In the genomic region with DNA sequence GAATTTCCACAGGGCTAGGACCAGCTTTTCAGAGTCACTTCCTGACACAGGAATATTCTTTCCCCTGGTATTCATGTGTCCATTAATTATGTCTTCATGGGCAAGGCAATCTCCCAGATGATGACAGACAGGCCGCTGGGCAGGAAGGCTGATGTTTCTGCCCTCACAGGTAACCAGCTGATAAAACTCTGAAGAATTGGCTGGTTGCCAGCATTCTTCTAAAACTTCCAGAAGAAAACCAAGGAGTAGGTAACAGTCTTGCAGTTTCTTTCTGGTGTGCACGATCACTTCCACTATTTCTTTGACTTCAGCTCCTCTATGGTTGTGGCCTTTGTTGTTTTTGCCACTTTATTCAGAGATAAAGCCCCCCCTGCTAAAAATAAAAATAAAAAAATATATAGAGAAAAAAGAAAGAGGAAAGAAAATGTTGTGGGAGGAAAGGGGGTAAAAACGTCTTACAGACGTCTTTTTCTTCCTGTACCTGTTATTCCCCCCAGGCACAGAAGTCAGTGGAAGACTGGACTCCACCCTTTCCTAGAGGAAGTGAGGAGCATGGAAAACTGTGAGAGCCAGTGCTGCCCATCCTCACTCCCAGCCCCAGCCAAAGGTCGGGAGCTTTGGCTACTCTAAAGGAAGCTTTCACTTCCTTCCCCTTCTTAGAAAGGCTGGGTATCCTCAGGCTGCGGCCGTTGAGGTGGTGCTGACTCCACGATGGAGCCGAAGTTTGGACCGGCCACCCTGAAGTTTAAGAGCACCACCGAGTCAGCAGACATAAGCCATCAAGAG, we compare ENCODE assay signal across 13 mouse cellular contexts.
A peak's percentile ranks its signal among the peaks of the same experiment; 100 is the strongest.
DNase-seq lines count a peak whose midpoint lies in the region; ATAC-seq and TF ChIP-seq lines count a peak whose summit lies in the region.
"Had no signal": no experiment of that assay in that cellular context is flagged by ENCODE, and none has a peak within 500 bp of the region (broad histone marks: within the 10 kb centered on the region; RNA-seq: fewer than 3 reads in every experiment).

No protein-coding gene starts in this region.

- H3K27me3 ChIP-seq in heart, postnatal 0 days (ENCODE audit: control insufficient read depth, insufficient read depth, low read length): no peaks in the 10 kb centered on the region
- no peaks in the 10 kb centered on the region for H3K27me3 ChIP-seq in forebrain, embryonic 13.5 days
- H3K27me3 ChIP-seq: liver, embryonic 13.5 days; midbrain, embryonic 13.5 days had no signal

- H3K4me1 ChIP-seq in heart, postnatal 0 days (ENCODE audit: control insufficient read depth, insufficient read depth): peaks cover 22% of the 10 kb centered on the region
- H3K4me1 ChIP-seq in forebrain, embryonic 13.5 days: peaks cover 21% of the 10 kb centered on the region

- TF ChIP-seq CTCF in heart, postnatal 0 days (IDR thresholded peaks at IDR 0.05; ENCODE audit: low read depth): no peak

- peak; percentile 18 for DNase-seq in adrenal gland, adult 2 months
- no peak for DNase-seq in adrenal gland, postnatal 14 days
- DNase-seq in kidney, postnatal 14 days: peak; percentile 41
- no peak for DNase-seq in kidney, adult 11 months
- peak; percentile 49 for DNase-seq in heart, postnatal 0 days (ENCODE audit: low spot score)
- no peak for DNase-seq in layer of hippocampus, adult 11-12 months (ENCODE audit: low spot score)
- DNase-seq: cerebellum, adult 11-12 months; gastrocnemius, postnatal 25 days; liver, embryonic 13.5 days had no signal

- H3K4me3 ChIP-seq in heart, postnatal 0 days (ENCODE audit: low read depth, low read length): no peak overlapping the region
- no peak overlapping the region for H3K4me3 ChIP-seq in forebrain, embryonic 13.5 days
- H3K4me3 ChIP-seq: liver, embryonic 13.5 days; midbrain, embryonic 13.5 days had no signal

- 46% methylated on average over 11 of the region's 11 CpGs for WGBS in heart, postnatal 0 days
- WGBS in forebrain, embryonic 13.5 days: 90% methylated on average over 11 of the region's 11 CpGs

- no peak for TF ChIP-seq EP300 in heart, postnatal 0 days (IDR thresholded peaks at IDR 0.05; ENCODE audit: low read depth)

- no peak overlapping the region for H3K4me2 ChIP-seq in heart, postnatal 0 days (ENCODE audit: low read depth, low read length)
- H3K4me2 ChIP-seq in forebrain, embryonic 13.5 days: no peak overlapping the region
- H3K4me2 ChIP-seq: liver, embryonic 13.5 days; midbrain, embryonic 13.5 days had no signal

- H3K9ac ChIP-seq in heart, postnatal 0 days (replicated peaks; ENCODE audit: low read depth, low read length): no peak overlapping the region
- no peak overlapping the region for H3K9ac ChIP-seq in forebrain, embryonic 13.5 days
- H3K9ac ChIP-seq: liver, embryonic 13.5 days; midbrain, embryonic 13.5 days had no signal

- no peaks in the 10 kb centered on the region for H3K9me3 ChIP-seq in heart, postnatal 0 days (replicated peaks; ENCODE audit: control insufficient read depth, low read length)
- no peaks in the 10 kb centered on the region for H3K9me3 ChIP-seq in forebrain, embryonic 13.5 days (replicated peaks)
- H3K9me3 ChIP-seq: liver, embryonic 13.5 days; midbrain, embryonic 13.5 days had no signal

- 0 out of 2 replicates have a peak, but pooled peaks have one; percentile 29 for ATAC-seq in heart, postnatal 0 days (ENCODE audit: insufficient read depth, low read depth)
- ATAC-seq in megakaryocyte progenitor cell, adult 5-6 weeks (replicated peaks; ENCODE audit: poor library complexity): peak; percentile 41
- no peak for ATAC-seq in forebrain, embryonic 13.5 days
- ATAC-seq: forebrain, embryonic 14.5 days; midbrain, embryonic 13.5 days had no signal

- H3K27ac ChIP-seq in heart, postnatal 0 days (ENCODE audit: low read depth): peak overlapping the region; percentile 81
- H3K27ac ChIP-seq in forebrain, embryonic 13.5 days: no peak overlapping the region
- H3K27ac ChIP-seq: liver, embryonic 13.5 days; midbrain, embryonic 13.5 days had no signal

- H3K36me3 ChIP-seq in heart, postnatal 0 days (replicated peaks; ENCODE audit: control insufficient read depth, insufficient read depth, low read length): peaks cover 17% of the 10 kb centered on the region
- H3K36me3 ChIP-seq in forebrain, embryonic 13.5 days (ENCODE audit: poor library complexity, severe bottlenecking): peaks cover 21% of the 10 kb centered on the region

Comparison
In these comparisons a context has a peak if more than half of its experiments do, and no peak if none do; other contexts are left out.
1. DNase-seq: peak in adrenal gland, adult 2 months (single experiment), kidney, postnatal 14 days (single experiment) and heart, postnatal 0 days (single experiment); none in adrenal gland, postnatal 14 days (single experiment), kidney, adult 11 months (single experiment) and layer of hippocampus, adult 11-12 months (single experiment).